Mouse (Mus musculus): Measurements from ENCODE around the gene Zfp709. TPM values are rescaled to one million over a fixed set of nuclear protein-coding genes. Genes with fewer than 3 reads are reported as not detected.
"Not testable (repeated sequence)": the region's sequence is repeated elsewhere in the genome, so short reads cannot be mapped to it uniquely, and the experiment has no call there.

Zfp709 gene
- 4.4 and 5.9 TPM in 2 replicates for polyA plus RNA-seq (2016; fragmentation: Nextera tagmentation; extraction: Ambion mirVana)

GRCm38 (mm10) chr8:71881618-71882274, at the start of gene Zfp709:
Gene Zfp709 (plus strand): TSS chr8:71882019.
- Histone ChIP-seq H3K36me3 (peaks cover 27% of the 10 kb centered on the region), H3K4me2 (peak within 1 kb of the TSS; percentile 78), H3K4me3 (peak within 1 kb of the TSS; percentile 68), H3K27me3 (replicated peaks) (0 out of 2 replicates have a peak, but pooled peaks cover 7% of the 10 kb centered on the region), H3K9me3 (replicated peaks) (peaks cover 16% of the 10 kb centered on the region), H3K4me1 (replicated peaks) (no peaks in the 10 kb centered on the region), H3K9ac (peak within 1 kb of the TSS; percentile 86), H3K27ac (ENCODE audit: poor library complexity, severe bottlenecking) (peak within 1 kb of the TSS; percentile 40)
- WGBS: 5% methylated on average over 45 of the region's 45 CpGs
- peak; percentile 84 for ATAC-seq (ENCODE audit: insufficient number of reproducible peaks, low FRiP score)

GRCm38 (mm10) chr8:71838207-71838606, 43.6 kb upstream of the Zfp709 start:
- H3K4me1 ChIP-seq (replicated peaks); H3K27me3 ChIP-seq (replicated peaks); H3K4me2 ChIP-seq; H3K36me3 ChIP-seq; H3K9ac ChIP-seq; H3K4me3 ChIP-seq; H3K27ac ChIP-seq (ENCODE audit: poor library complexity, severe bottlenecking); H3K9me3 ChIP-seq (replicated peaks): not testable (repeated sequence)
- 76% methylated on average over 4 of the region's 4 CpGs for WGBS
- 0 out of 2 replicates have a peak, but pooled peaks have one; percentile 33 for ATAC-seq (ENCODE audit: insufficient number of reproducible peaks, low FRiP score)

- H3K27ac ChIP-seq (ENCODE audit: poor library complexity, severe bottlenecking); H3K27me3 ChIP-seq (replicated peaks); H3K4me1 ChIP-seq (replicated peaks); H3K9me3 ChIP-seq (replicated peaks); H3K4me2 ChIP-seq; H3K4me3 ChIP-seq; H3K9ac ChIP-seq; H3K36me3 ChIP-seq: not testable (repeated sequence)
- 78% methylated on average over 3 of the region's 3 CpGs for WGBS
- ATAC-seq (ENCODE audit: insufficient number of reproducible peaks, low FRiP score): 0 out of 2 replicates have a peak, but pooled peaks have one; percentile 33
Observed at GRCm38 (mm10) chr8:71841201-71841817, 40.5 kb upstream of the Zfp709 start.

- not testable (repeated sequence) for H3K9me3 ChIP-seq (replicated peaks); H3K4me1 ChIP-seq (replicated peaks); H3K36me3 ChIP-seq; H3K4me3 ChIP-seq; H3K27ac ChIP-seq (ENCODE audit: poor library complexity, severe bottlenecking); H3K9ac ChIP-seq; H3K4me2 ChIP-seq; H3K27me3 ChIP-seq (replicated peaks); ATAC-seq (ENCODE audit: insufficient number of reproducible peaks, low FRiP score)
- 58% methylated on average over 2 of the region's 2 CpGs for WGBS
Observed at GRCm38 (mm10) chr8:71842476-71842875, 39.3 kb upstream of the Zfp709 start.

- H3K4me1 ChIP-seq (replicated peaks); H3K27me3 ChIP-seq (replicated peaks); H3K4me2 ChIP-seq; H3K27ac ChIP-seq (ENCODE audit: poor library complexity, severe bottlenecking); H3K36me3 ChIP-seq; H3K9me3 ChIP-seq (replicated peaks); ATAC-seq (ENCODE audit: insufficient number of reproducible peaks, low FRiP score); H3K4me3 ChIP-seq; H3K9ac ChIP-seq: not testable (repeated sequence)
- 63% methylated on average over 1 of the region's 1 CpGs for WGBS
Observed at GRCm38 (mm10) chr8:71844453-71844852, 37.4 kb upstream of the Zfp709 start.

GRCm38 (mm10) chr8:71845993-71846483, 35.8 kb upstream of the Zfp709 start:
- H3K4me3 ChIP-seq; H3K4me1 ChIP-seq (replicated peaks); H3K9me3 ChIP-seq (replicated peaks); H3K9ac ChIP-seq; H3K27me3 ChIP-seq (replicated peaks); H3K4me2 ChIP-seq; H3K36me3 ChIP-seq; H3K27ac ChIP-seq (ENCODE audit: poor library complexity, severe bottlenecking): not testable (repeated sequence)
- 77% methylated on average over 1 of the region's 1 CpGs for WGBS
- ATAC-seq (ENCODE audit: insufficient number of reproducible peaks, low FRiP score): peak; percentile 53; the same call in 1 of the 2 replicates

- H3K27me3 ChIP-seq (replicated peaks); H3K4me1 ChIP-seq (replicated peaks); H3K9ac ChIP-seq; H3K36me3 ChIP-seq; H3K27ac ChIP-seq (ENCODE audit: poor library complexity, severe bottlenecking); H3K9me3 ChIP-seq (replicated peaks); H3K4me3 ChIP-seq; ATAC-seq (ENCODE audit: insufficient number of reproducible peaks, low FRiP score); H3K4me2 ChIP-seq: not testable (repeated sequence)
- WGBS: 81% methylated on average over 2 of the region's 2 CpGs
Observed at GRCm38 (mm10) chr8:71846745-71847144, 35.1 kb upstream of the Zfp709 start.

- ATAC-seq (ENCODE audit: insufficient number of reproducible peaks, low FRiP score): not testable (repeated sequence)
Observed at GRCm38 (mm10) chr8:71851014-71851413, 30.8 kb upstream of the Zfp709 start.

GRCm38 (mm10) chr8:71853360-71853759, 28.5 kb upstream of the Zfp709 start:
- H3K4me1 ChIP-seq (replicated peaks); H3K27ac ChIP-seq (ENCODE audit: poor library complexity, severe bottlenecking); H3K9me3 ChIP-seq (replicated peaks); H3K9ac ChIP-seq; H3K27me3 ChIP-seq (replicated peaks); ATAC-seq (ENCODE audit: insufficient number of reproducible peaks, low FRiP score); H3K4me3 ChIP-seq; H3K4me2 ChIP-seq; H3K36me3 ChIP-seq: not testable (repeated sequence)

More at GRCm38 (mm10) chr8:71851014-71851413, 30.8 kb upstream of the Zfp709 start:
- H3K36me3 ChIP-seq; H3K4me3 ChIP-seq; H3K27me3 ChIP-seq (replicated peaks); H3K9me3 ChIP-seq (replicated peaks); H3K4me1 ChIP-seq (replicated peaks); H3K9ac ChIP-seq; H3K4me2 ChIP-seq; H3K27ac ChIP-seq (ENCODE audit: poor library complexity, severe bottlenecking): not testable (repeated sequence)
- WGBS: 65% methylated on average over 1 of the region's 1 CpGs

GRCm38 (mm10) chr8:71856630-71857328, 25.0 kb upstream of the Zfp709 start:
- H3K4me3 ChIP-seq; H3K4me1 ChIP-seq (replicated peaks); H3K4me2 ChIP-seq; H3K27me3 ChIP-seq (replicated peaks); H3K9ac ChIP-seq; H3K9me3 ChIP-seq (replicated peaks); H3K36me3 ChIP-seq; H3K27ac ChIP-seq (ENCODE audit: poor library complexity, severe bottlenecking): not testable (repeated sequence)
- WGBS: 66% methylated on average over 9 of the region's 10 CpGs
- ATAC-seq (ENCODE audit: insufficient number of reproducible peaks, low FRiP score): peak; percentile 57

- WGBS: 74% methylated on average over 2 of the region's 2 CpGs
- H3K27me3 ChIP-seq (replicated peaks); ATAC-seq (ENCODE audit: insufficient number of reproducible peaks, low FRiP score); H3K9me3 ChIP-seq (replicated peaks); H3K27ac ChIP-seq (ENCODE audit: poor library complexity, severe bottlenecking); H3K4me2 ChIP-seq; H3K36me3 ChIP-seq; H3K4me1 ChIP-seq (replicated peaks); H3K4me3 ChIP-seq; H3K9ac ChIP-seq: not testable (repeated sequence)
Observed at GRCm38 (mm10) chr8:71857364-71857763, 24.5 kb upstream of the Zfp709 start.

All from heart, embryonic 12.5 days (tissue).